Mouse (Mus musculus) midbrain, embryonic 11.5 days (tissue): ENCODE results near the gene Serpina3f. TPM values are rescaled to one million over a fixed set of nuclear protein-coding genes. Genes with fewer than 3 reads are reported as not detected.

Experiments
- ATAC-seq: fragments of 200-750 bp; cut with Nextera tagmentation; 2 replicates; pipeline ENCODE4 v1.8.0; 2017; ENCODE audit warnings: moderate TSS enrichment, moderate library complexity; ENCODE audit not compliant: low FRiP score
- DNase-seq: peaks from one replicate; pipeline ENCODE4 v3.0.0; 2015; ENCODE audit warnings: low spot score; ENCODE audit errors: missing footprints
- H3K27ac ChIP-seq: fragments of 300-500 bp; sonication (generic); 2 replicates; pipeline ENCODE4 v1.5.1; 2014; ENCODE audit warnings: low read depth, low read length
- H3K27me3 ChIP-seq: fragments of 300-500 bp; sonication (generic); 2 replicates; pipeline ENCODE4 v1.6.1; 2014; ENCODE audit warnings: mild to moderate bottlenecking, low read length, moderate library complexity, mixed read lengths; ENCODE audit not compliant: control insufficient read depth, insufficient read depth
- H3K36me3 ChIP-seq: fragments of 300-500 bp; sonication (generic); 2 replicates; pipeline ENCODE4 v1.6.1; 2014; ENCODE audit warnings: mild to moderate bottlenecking, low read length, moderate library complexity, mixed read lengths; ENCODE audit not compliant: control insufficient read depth, insufficient read depth
- H3K4me1 ChIP-seq: fragments of 300-500 bp; sonication (generic); 2 replicates; pipeline ENCODE4 v1.6.1; 2014; ENCODE audit warnings: low read length; ENCODE audit not compliant: control insufficient read depth, insufficient read depth
- H3K4me2 ChIP-seq: fragments of 300-500 bp; sonication (generic); 2 replicates; pipeline ENCODE4 v1.6.1; 2014; ENCODE audit warnings: mild to moderate bottlenecking, moderate library complexity
- H3K4me3 ChIP-seq: fragments of 300-500 bp; sonication (generic); 2 replicates; pipeline ENCODE4 v1.5.1; 2014; ENCODE audit warnings: low read depth, low read length
- H3K9ac ChIP-seq: fragments of 300-500 bp; sonication (generic); 2 replicates; pipeline ENCODE4 v1.6.1; 2014; ENCODE audit warnings: low read length
- H3K9me3 ChIP-seq: fragments of 300-500 bp; sonication (generic); 2 replicates; pipeline ENCODE4 v1.6.1; 2016; ENCODE audit warnings: low read length; ENCODE audit not compliant: control insufficient read depth
- WGBS: fragments of 180-500 bp; shearing (Covaris S2); extraction: QIAGEN DNeasy Blood & Tissue Kit; methylation state at CpG from one replicate; pipeline ENCODE4 v1.1.7; 2014; 5-methylcytosine and 5-hydroxymethylcytosine counted together
- polyA plus RNA-seq: library from polyadenylated mRNA; unstranded; fragments of >200 nt; fragmentation: Nextera tagmentation; extraction: Ambion mirVana; gene quantifications from 2 replicates; pipeline ENCODE4 v1.2.1, GENCODE M21; 2014

Gene Serpina3f
- polyA plus RNA-seq: 0.40 and 0.55 TPM in 2 replicates

DNA sequence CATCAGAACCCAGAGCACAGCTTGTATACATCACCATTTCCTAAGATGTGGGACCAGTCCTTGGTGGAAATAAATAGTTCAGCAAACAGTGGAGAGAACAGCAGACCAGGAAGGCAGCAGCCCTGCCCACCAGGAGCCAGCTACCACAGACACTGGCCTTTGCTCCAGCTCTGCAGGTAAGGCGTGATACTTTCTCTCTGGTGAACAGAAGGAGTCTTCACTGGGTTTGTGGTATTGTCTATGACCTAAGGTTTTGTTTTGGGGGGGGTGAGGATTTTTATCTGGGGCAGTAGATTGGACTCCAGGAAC lies at the start of gene Serpina3f:
TSS of gene Serpina3f (plus strand) at position 100 of the 309 bp plus-strand sequence.
- no peak within 1 kb of the TSS; the same call in 1 of the 2 replicates for H3K27ac ChIP-seq
- no peaks in the 10 kb centered on the region for H3K9me3 ChIP-seq
- H3K4me1 ChIP-seq: no peaks in the 10 kb centered on the region
- no peak within 1 kb of the TSS for H3K4me3 ChIP-seq
- H3K36me3 ChIP-seq: no peaks in the 10 kb centered on the region
- H3K9ac ChIP-seq: no peak within 1 kb of the TSS
- DNase-seq (no peak), ATAC-seq (no peak)
- no peaks in the 10 kb centered on the region for H3K27me3 ChIP-seq
- no peak within 1 kb of the TSS for H3K4me2 ChIP-seq
- 41% methylated on average over 1 of the region's 1 CpGs for WGBS

DNA sequence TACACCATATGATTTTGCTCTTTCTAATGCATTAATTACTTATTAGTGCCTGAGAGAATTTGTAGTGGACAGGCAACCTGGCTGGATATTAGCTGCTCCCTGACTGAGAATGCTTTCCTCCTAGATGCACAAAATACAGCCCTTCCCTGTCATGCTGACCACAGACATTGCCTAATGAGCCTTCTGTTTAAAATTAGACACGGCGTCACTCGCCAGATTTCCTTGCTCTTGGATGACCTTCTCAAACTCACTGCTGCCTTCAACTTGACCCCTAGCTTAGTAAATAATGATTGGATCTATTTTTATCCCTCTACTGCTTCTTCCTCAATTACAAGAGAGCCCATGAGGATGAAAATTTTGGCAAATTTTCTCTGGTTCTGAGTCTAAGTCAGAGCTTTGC lies 39.6 kb upstream of the Serpina3f start:
- Histone ChIP-seq H3K4me2 (no peak overlapping the region), H3K4me3 (no peak overlapping the region), H3K36me3 (no peaks in the 10 kb centered on the region), H3K27me3 (no peaks in the 10 kb centered on the region), H3K27ac (no peak overlapping the region), H3K4me1 (no peaks in the 10 kb centered on the region), H3K9me3 (no peaks in the 10 kb centered on the region), H3K9ac (no peak overlapping the region)
- no peak for ATAC-seq
- DNase-seq: no peak
- 87% methylated on average over 3 of the region's 3 CpGs for WGBS

DNA sequence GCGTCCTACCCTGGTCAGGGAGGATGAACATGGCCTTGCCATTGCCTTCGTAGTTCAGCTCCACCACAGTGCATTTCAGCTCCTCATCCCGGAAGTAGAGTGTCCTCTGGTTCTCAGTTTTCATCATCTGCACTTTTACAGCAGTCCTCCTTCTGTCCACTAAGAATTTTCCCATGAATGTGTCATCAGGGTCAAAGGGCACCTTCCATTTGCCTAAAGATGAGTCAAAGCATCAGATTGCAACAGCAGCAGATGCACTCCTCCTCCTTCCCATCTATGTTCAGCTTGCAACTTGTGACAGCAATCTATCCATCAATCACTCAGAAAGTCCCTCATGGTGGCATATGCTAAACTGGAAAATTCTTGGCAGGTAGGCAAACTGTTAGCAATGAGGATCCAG lies 38.7 kb upstream of the Serpina3f start:
- no peaks in the 10 kb centered on the region for H3K4me1 ChIP-seq
- no peak for DNase-seq
- no peaks in the 10 kb centered on the region for H3K27me3 ChIP-seq
- 75% methylated on average over 3 of the region's 3 CpGs for WGBS
- no peaks in the 10 kb centered on the region for H3K36me3 ChIP-seq
- H3K4me2 ChIP-seq: no peak overlapping the region
- H3K9ac ChIP-seq: no peak overlapping the region
- no peak overlapping the region for H3K4me3 ChIP-seq
- no peaks in the 10 kb centered on the region for H3K9me3 ChIP-seq
- H3K27ac ChIP-seq: no peak overlapping the region
- ATAC-seq: no peak

DNA sequence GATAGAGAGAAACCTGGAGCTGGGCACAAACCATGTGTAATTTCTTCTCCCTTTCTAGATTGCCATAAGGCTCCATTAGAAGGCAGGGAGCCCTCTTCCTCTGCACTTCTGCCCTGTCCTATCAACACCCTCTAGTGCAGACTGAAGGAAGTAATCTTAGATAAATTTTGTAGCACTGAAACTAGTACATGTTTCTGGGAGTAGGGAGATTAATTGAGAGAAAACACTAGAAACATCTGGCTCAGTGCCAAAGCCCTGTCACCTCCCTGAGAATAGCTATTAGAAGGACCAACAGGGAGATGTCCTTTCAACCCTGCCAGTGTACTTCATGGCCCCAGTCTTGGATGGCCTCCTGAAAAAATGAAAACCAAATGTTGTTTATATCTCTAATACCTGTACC lies 35.8 kb upstream of the Serpina3f start:
- ATAC-seq: no peak
- DNase-seq: no peak

DNA sequence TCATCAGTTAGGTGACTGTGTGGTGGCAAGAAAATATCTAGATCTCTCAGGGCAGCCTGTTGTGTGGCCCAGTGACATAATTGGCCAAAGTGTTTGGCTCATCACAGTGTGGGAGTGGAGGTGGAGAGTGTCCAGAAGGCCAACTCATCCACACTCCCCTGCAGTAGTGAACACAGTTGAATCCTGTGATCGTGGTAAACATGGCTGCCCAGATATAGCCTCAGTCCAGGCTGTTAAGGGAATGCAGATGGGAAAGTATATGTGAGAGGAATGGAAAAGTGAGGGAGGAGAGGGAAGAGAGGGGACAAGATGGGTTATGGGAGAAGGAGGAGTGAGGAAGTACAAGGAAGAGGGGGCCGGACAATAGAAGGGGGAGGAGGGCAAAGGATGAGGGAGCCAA lies 35.4 kb upstream of the Serpina3f start:
- H3K27me3 ChIP-seq: no peaks in the 10 kb centered on the region
- H3K4me1 ChIP-seq: no peaks in the 10 kb centered on the region
- H3K4me3 ChIP-seq: no peak overlapping the region
- no peak for DNase-seq
- 84% methylated on average over 2 of the region's 2 CpGs for WGBS
- H3K9me3 ChIP-seq: no peaks in the 10 kb centered on the region
- H3K36me3 ChIP-seq: no peaks in the 10 kb centered on the region
- no peak overlapping the region for H3K9ac ChIP-seq
- H3K4me2 ChIP-seq: no peak overlapping the region
- H3K27ac ChIP-seq: no peak overlapping the region
- no peak for ATAC-seq

More for the DNA sequence above, 35.8 kb upstream of the Serpina3f start:
- no peaks in the 10 kb centered on the region for H3K4me1 ChIP-seq
- H3K4me2 ChIP-seq: no peak overlapping the region
- H3K36me3 ChIP-seq: no peaks in the 10 kb centered on the region
- no peaks in the 10 kb centered on the region for H3K9me3 ChIP-seq
- no peak overlapping the region for H3K9ac ChIP-seq
- H3K4me3 ChIP-seq: no peak overlapping the region
- H3K27me3 ChIP-seq: no peaks in the 10 kb centered on the region
- H3K27ac ChIP-seq: no peak overlapping the region

DNA sequence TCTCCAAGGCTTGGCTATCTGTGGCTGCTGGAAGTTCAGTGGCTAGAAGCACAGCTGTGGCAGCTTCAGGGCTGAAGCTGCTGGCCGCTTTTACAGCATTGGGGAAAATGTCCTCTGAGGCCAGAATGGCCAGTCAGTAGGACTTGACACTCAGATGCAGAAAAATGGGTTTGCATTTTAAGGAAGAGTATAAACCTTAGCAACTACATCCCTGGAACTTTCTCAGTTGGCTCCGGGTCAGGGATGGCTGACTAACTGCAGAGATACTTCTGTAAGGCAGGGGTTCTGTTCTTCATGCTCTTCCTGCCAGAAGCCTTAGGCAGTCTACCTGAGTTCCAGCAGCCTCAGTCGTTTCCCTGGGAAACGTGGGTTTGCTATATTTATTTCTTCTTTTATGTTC lies 29.3 kb upstream of the Serpina3f start:
- no peak overlapping the region for H3K27ac ChIP-seq
- no peaks in the 10 kb centered on the region for H3K9me3 ChIP-seq
- no peak overlapping the region for H3K9ac ChIP-seq
- ATAC-seq: no peak
- WGBS: 80% methylated on average over 4 of the region's 4 CpGs
- no peak overlapping the region for H3K4me3 ChIP-seq
- no peak overlapping the region for H3K4me2 ChIP-seq
- no peaks in the 10 kb centered on the region for H3K36me3 ChIP-seq
- no peaks in the 10 kb centered on the region for H3K27me3 ChIP-seq
- no peak for DNase-seq
- no peaks in the 10 kb centered on the region for H3K4me1 ChIP-seq

DNA sequence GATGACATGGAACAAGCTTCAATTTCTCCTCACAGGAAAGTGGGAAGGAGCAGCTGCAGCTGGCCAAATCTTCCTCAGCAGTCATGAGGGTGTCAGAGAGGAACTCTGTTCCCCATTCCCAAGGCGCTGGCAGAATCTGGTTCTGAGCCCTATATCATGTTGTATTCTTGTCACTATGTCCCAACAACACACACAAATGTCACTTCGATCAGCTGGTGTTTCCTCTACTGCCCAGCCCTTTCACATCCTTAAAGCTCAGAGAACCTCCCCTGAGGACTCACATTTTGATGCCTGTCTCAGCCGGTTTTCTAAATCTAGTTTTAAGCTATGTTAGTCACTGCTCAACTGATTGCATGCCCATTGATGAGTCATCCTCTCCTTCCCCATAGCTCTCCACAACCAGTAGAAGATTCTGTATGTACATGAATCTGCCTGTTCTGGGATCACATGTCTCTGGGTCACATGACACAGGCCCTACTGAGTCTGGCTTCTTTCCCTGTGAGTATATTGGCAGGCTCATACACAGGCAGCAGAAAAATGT lies 28.2 kb upstream of the Serpina3f start:
- Histone ChIP-seq H3K36me3 (no peaks in the 10 kb centered on the region), H3K4me2 (no peak overlapping the region), H3K27me3 (no peaks in the 10 kb centered on the region), H3K9me3 (no peaks in the 10 kb centered on the region), H3K9ac (no peak overlapping the region), H3K27ac (no peak overlapping the region), H3K4me3 (no peak overlapping the region), H3K4me1 (no peaks in the 10 kb centered on the region)
- 91% methylated on average over 3 of the region's 3 CpGs for WGBS
- DNase-seq: no peak
- no peak for ATAC-seq

DNA sequence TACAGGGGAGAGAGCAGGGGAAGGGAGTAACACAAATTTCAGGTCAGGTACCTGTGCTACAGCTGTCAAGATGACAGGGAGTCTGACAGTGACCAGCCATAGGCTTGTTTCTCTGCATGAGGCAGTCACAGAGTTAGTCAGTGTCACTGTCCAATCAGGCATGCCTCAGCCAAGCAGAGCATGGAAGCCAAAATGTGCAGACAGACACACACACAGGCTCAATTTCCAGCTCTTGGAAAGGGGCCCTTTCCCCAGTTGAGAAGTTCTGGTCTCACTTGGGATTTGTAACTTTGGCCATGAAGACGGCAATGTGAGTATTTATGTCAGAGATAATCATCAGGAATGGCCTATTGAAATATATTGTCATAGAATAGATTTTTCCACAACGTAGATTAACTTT lies 25.1 kb upstream of the Serpina3f start:
- ATAC-seq (no peak), DNase-seq (no peak)
- 74% methylated on average over 2 of the region's 2 CpGs for WGBS
- no peaks in the 10 kb centered on the region for H3K36me3 ChIP-seq
- H3K4me1 ChIP-seq: no peaks in the 10 kb centered on the region
- no peak overlapping the region for H3K4me3 ChIP-seq
- H3K4me2 ChIP-seq: no peak overlapping the region
- no peaks in the 10 kb centered on the region for H3K27me3 ChIP-seq
- H3K9ac ChIP-seq: no peak overlapping the region
- no peak overlapping the region for H3K27ac ChIP-seq
- H3K9me3 ChIP-seq: no peaks in the 10 kb centered on the region

DNA sequence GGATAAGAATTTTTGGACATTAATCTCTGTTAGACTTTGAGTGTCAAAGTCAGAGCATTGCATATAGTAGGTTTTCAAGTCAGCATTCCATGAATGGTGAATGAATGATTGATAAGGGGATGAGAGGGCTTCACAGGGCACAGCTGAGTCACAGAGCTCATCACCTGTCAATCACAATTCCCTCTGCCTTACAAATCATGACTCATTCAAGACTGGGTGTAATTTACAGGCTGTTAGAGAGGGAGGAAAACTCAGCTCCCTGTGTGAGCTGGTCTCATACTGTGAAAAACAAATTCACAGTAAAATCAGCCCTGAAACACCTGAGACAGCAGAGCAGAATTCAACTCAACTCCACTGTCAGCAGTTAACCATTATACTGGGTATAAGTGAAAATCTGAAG lies 23.5 kb upstream of the Serpina3f start:
- Histone ChIP-seq H3K4me1 (no peaks in the 10 kb centered on the region), H3K4me2 (no peak overlapping the region), H3K4me3 (no peak overlapping the region), H3K27ac (no peak overlapping the region), H3K9ac (no peak overlapping the region), H3K9me3 (no peaks in the 10 kb centered on the region), H3K27me3 (no peaks in the 10 kb centered on the region), H3K36me3 (no peaks in the 10 kb centered on the region)
- ATAC-seq: no peak
- DNase-seq: no peak

DNA sequence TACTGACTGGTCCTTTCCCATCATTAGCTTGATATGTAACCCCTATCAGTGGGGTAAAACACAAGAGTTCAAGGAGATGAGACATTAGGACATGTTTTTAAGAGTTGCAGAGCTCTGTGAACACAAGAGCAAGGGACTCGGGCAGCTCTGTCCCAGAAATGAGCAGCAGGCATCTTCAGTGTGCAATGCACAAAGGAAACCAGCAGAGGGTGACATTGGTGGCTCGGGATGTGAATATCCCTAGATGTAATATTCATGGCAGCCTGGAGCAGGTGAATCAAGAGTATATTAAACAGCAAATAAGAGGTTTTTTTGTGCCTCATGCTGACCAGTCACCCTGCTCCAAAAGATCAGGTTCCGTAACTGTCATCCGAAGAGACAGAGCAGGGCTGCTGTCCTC lies 5.2 kb upstream of the Serpina3f start:
- Histone ChIP-seq H3K4me3 (no peak overlapping the region), H3K27me3 (no peaks in the 10 kb centered on the region), H3K9ac (no peak overlapping the region), H3K36me3 (no peaks in the 10 kb centered on the region), H3K9me3 (no peaks in the 10 kb centered on the region), H3K4me2 (no peak overlapping the region), H3K4me1 (no peaks in the 10 kb centered on the region), H3K27ac (no peak overlapping the region)
- no peak for DNase-seq
- no peak for ATAC-seq
- WGBS: 85% methylated on average over 4 of the region's 4 CpGs
